ENCODE assay signal across 7 mouse cellular contexts in genomic region chr11:95586751-95587422, GRCm38 (mm10). TPM values are rescaled to one million over a fixed set of nuclear protein-coding genes. Genes with fewer than 3 reads are reported as not detected.
DNase-seq lines count a peak whose midpoint lies in the region; ATAC-seq lines count a peak whose summit lies in the region.

No protein-coding gene starts in this region.

- peak overlapping the region; percentile 53 for H3K9ac ChIP-seq in forebrain, embryonic 16.5 days (replicated peaks; ENCODE audit: low read depth, low read length)
- H3K9ac ChIP-seq in liver, embryonic 11.5 days (ENCODE audit: low read depth, low read length): 0 out of 2 replicates have a peak overlapping the region, but pooled peaks have one; percentile 14
- no peak overlapping the region for H3K9ac ChIP-seq in stomach, embryonic 14.5 days (replicated peaks; ENCODE audit: low read depth, low read length)

- peak overlapping the region; percentile 14 for H3K4me3 ChIP-seq in megakaryocyte, embryonic 14.5 days (replicated peaks)
- peak overlapping the region; percentile 47 for H3K4me3 ChIP-seq in forebrain, embryonic 16.5 days (replicated peaks; ENCODE audit: low read length)
- peak overlapping the region; percentile 44 for H3K4me3 ChIP-seq in liver, embryonic 11.5 days (ENCODE audit: low read depth, low read length)
- H3K4me3 ChIP-seq in stomach, embryonic 14.5 days (ENCODE audit: low read depth, low read length): peak overlapping the region; percentile 33

- DNase-seq in liver, embryonic 11.5 days (ENCODE audit: low spot score): peak; percentile 30
- DNase-seq in urinary bladder, adult 18-20 months (ENCODE audit: low spot score in 2 of 2): no peak
- no peak for DNase-seq in gastrocnemius, postnatal 10 days

- under 1% methylated on average over 27 of the region's 27 CpGs for WGBS in forebrain, embryonic 16.5 days
- 4% methylated on average over 27 of the region's 27 CpGs for WGBS in liver, embryonic 11.5 days
- under 1% methylated on average over 27 of the region's 27 CpGs for WGBS in stomach, embryonic 14.5 days

- peaks cover 43% of the 10 kb centered on the region for H3K4me1 ChIP-seq in megakaryocyte, embryonic 14.5 days
- peaks cover 29% of the 10 kb centered on the region for H3K4me1 ChIP-seq in forebrain, embryonic 16.5 days (replicated peaks; ENCODE audit: control insufficient read depth, insufficient read depth, low read length)
- H3K4me1 ChIP-seq in liver, embryonic 11.5 days (replicated peaks; ENCODE audit: control insufficient read depth, insufficient read depth, low read length): peaks cover 10% of the 10 kb centered on the region
- H3K4me1 ChIP-seq in stomach, embryonic 14.5 days (ENCODE audit: control insufficient read depth, insufficient read depth, low read length): peaks cover 25% of the 10 kb centered on the region; the same call in 1 of the 2 replicates

- no peak for ATAC-seq in megakaryocyte, adult 5-6 weeks (ENCODE audit: poor library complexity, severe bottlenecking)
- ATAC-seq in forebrain, embryonic 16.5 days: no peak; the same call in 1 of the 2 replicates
- no peak for ATAC-seq in liver, embryonic 11.5 days (replicated peaks; ENCODE audit: low FRiP score)
- no peak for ATAC-seq in stomach, embryonic 14.5 days (ENCODE audit: insufficient number of reproducible peaks, insufficient read depth, low FRiP score, low read depth)

- no peak overlapping the region for H3K27ac ChIP-seq in forebrain, embryonic 16.5 days (ENCODE audit: low read length)
- no peak overlapping the region for H3K27ac ChIP-seq in liver, embryonic 11.5 days (ENCODE audit: low read depth, low read length)
- H3K27ac ChIP-seq in stomach, embryonic 14.5 days (ENCODE audit: low read length): no peak overlapping the region

- no peaks in the 10 kb centered on the region for H3K36me3 ChIP-seq in megakaryocyte, embryonic 14.5 days (replicated peaks; ENCODE audit: low read length)
- no peaks in the 10 kb centered on the region for H3K36me3 ChIP-seq in forebrain, embryonic 16.5 days (ENCODE audit: control insufficient read depth, insufficient read depth)
- no peaks in the 10 kb centered on the region for H3K36me3 ChIP-seq in liver, embryonic 11.5 days (ENCODE audit: control insufficient read depth, insufficient read depth, low read length)
- H3K36me3 ChIP-seq in stomach, embryonic 14.5 days (ENCODE audit: control insufficient read depth, insufficient read depth, low read length): no peaks in the 10 kb centered on the region

- 0 out of 2 replicates have a peak, but pooled peaks cover 4% of the 10 kb centered on the region for H3K9me3 ChIP-seq in megakaryocyte, embryonic 14.5 days
- H3K9me3 ChIP-seq in forebrain, embryonic 16.5 days (ENCODE audit: control insufficient read depth, low read length): no peaks in the 10 kb centered on the region
- no peaks in the 10 kb centered on the region for H3K9me3 ChIP-seq in liver, embryonic 11.5 days (ENCODE audit: control insufficient read depth, low read length)
- no peaks in the 10 kb centered on the region for H3K9me3 ChIP-seq in stomach, embryonic 14.5 days (ENCODE audit: control insufficient read depth, low read depth, low read length)

- H3K4me2 ChIP-seq in forebrain, embryonic 16.5 days (ENCODE audit: low read length): peak overlapping the region; percentile 82
- peak overlapping the region; percentile 60 for H3K4me2 ChIP-seq in liver, embryonic 11.5 days
- peak overlapping the region; percentile 73 for H3K4me2 ChIP-seq in stomach, embryonic 14.5 days (replicated peaks; ENCODE audit: low read depth, low read length)

- H3K27me3 ChIP-seq in megakaryocyte, embryonic 14.5 days (replicated peaks): peaks cover 96% of the 10 kb centered on the region
- peaks cover 53% of the 10 kb centered on the region for H3K27me3 ChIP-seq in forebrain, embryonic 16.5 days (replicated peaks; ENCODE audit: control insufficient read depth, insufficient read depth, low read length)
- peaks cover 87% of the 10 kb centered on the region for H3K27me3 ChIP-seq in liver, embryonic 11.5 days (replicated peaks; ENCODE audit: control insufficient read depth, insufficient read depth, low read length)
- H3K27me3 ChIP-seq in stomach, embryonic 14.5 days (ENCODE audit: control insufficient read depth, insufficient read depth, low read length): peaks cover 34% of the 10 kb centered on the region

RNA-seq across cellular contexts. Expression of gene Ngfr, which starts 0.6 kb away (rescaled TPM):
- not detected in 2 replicates for polyA plus RNA-seq in megakaryocyte, embryonic 14.5 days (2012; ENCODE audit: insufficient read depth, low replicate concordance)
- 0.27 and 0.47 TPM in 2 replicates for total RNA-seq in megakaryocyte, adult 5-6 weeks (2015)
- total RNA-seq in megakaryocyte, adult 5-6 weeks (2017): 0.08 and 0.40 TPM in 2 replicates
- 8.2 and 8.7 TPM in 2 replicates for polyA plus RNA-seq in forebrain, embryonic 16.5 days (2015; fragmentation: Nextera tagmentation; extraction: Ambion mirVana)
- 11.1 and 11.4 TPM in 2 replicates for polyA plus RNA-seq in liver, embryonic 11.5 days (2014; fragmentation: Nextera tagmentation; extraction: Ambion mirVana)
- 8.5 and 9.3 TPM in 2 replicates for polyA plus RNA-seq in stomach, embryonic 14.5 days (2014; fragmentation: Nextera tagmentation; extraction: Ambion mirVana)
- total RNA-seq in gastrocnemius, postnatal 10 days (2021): 1 to 10 TPM; 8.1 to 8.5 TPM
